Mouse (Mus musculus): ENCODE measurements around the gene Cldnd2. TPM values are rescaled to one million over a fixed set of nuclear protein-coding genes. Genes with fewer than 3 reads are reported as not detected.

Gene Cldnd2
- polyA plus RNA-seq, 1 experiment = not detected

- no peaks in the 10 kb centered on the region for H3K79me2 ChIP-seq (ENCODE audit: control insufficient read depth, insufficient read depth)
- H3K36me3 ChIP-seq (ENCODE audit: control insufficient read depth, insufficient read depth) = no peaks in the 10 kb centered on the region
- no peak for TF ChIP-seq USF1 (IDR thresholded peaks at IDR 0.05; ENCODE audit: low read depth)
- TF ChIP-seq CEBPB (IDR thresholded peaks at IDR 0.05; ENCODE audit: low read depth) = no peak
- no peak for TF ChIP-seq MYOG (IDR thresholded peaks at IDR 0.05; ENCODE audit: control insufficient read depth, extremely low read depth, insufficient read length)
- TF ChIP-seq CTCF (IDR thresholded peaks at IDR 0.05; ENCODE audit: control insufficient read depth, insufficient read depth, insufficient read length) = no peak
- no peak for TF ChIP-seq MYOD1 (IDR thresholded peaks at IDR 0.05; ENCODE audit: control insufficient read depth, insufficient read length, low read depth)
- TF ChIP-seq FOSL1 (IDR thresholded peaks at IDR 0.05; ENCODE audit: insufficient read depth, low read length, poor library complexity, severe bottlenecking) = no peak
- TF ChIP-seq MAX (IDR thresholded peaks at IDR 0.05) = no peak
- no peaks in the 10 kb centered on the region for H3K79me3 ChIP-seq (ENCODE audit: low read depth)
- no peak within 1 kb of the TSS for H3ac ChIP-seq (ENCODE audit: control insufficient read depth, insufficient read length, low read depth)
- H3K27me3 ChIP-seq (ENCODE audit: control insufficient read depth, insufficient read depth, insufficient read length) = no peaks in the 10 kb centered on the region
- no peak within 1 kb of the TSS for H3K4me3 ChIP-seq (ENCODE audit: insufficient read depth, poor library complexity, severe bottlenecking)
These were observed 13.2 kb upstream of the Cldnd2 start, which contains the start of gene Lim2 for GRCm38 (mm10) chr7:43427406-43427805. TSS of gene Lim2 (plus strand) at chr7:43427670.

DNA sequence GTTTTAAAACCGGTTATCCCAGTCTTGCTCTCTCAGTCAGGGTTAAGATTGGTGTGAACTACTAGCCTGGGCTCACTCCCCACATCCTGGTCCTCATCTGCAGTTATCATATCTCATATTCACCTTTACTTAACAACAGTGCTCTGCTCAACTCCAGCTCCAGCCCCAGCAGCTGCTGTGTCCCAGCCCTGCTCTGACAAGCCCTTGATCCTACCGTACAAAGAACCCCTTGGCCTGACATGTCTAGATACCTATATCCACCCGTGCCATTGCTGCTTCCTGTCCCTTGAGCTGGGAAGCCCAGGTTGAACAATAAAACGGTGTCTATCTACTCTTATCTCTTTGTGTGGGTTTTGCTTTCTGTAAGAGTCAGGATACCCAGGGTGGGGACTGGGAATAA, 11.1 kb upstream of the Cldnd2 start:
- no peaks in the 10 kb centered on the region for H3K79me3 ChIP-seq (ENCODE audit: low read depth)
- no peaks in the 10 kb centered on the region for H3K79me2 ChIP-seq (ENCODE audit: control insufficient read depth, insufficient read depth)

GRCm38 (mm10) chr7:43432891-43433290, 7.7 kb upstream of the Cldnd2 start:
- H3ac ChIP-seq (ENCODE audit: control insufficient read depth, insufficient read length, low read depth) = no peak overlapping the region
- no peaks in the 10 kb centered on the region for H3K27me3 ChIP-seq (ENCODE audit: control insufficient read depth, insufficient read depth, insufficient read length)
- H3K36me3 ChIP-seq (ENCODE audit: control insufficient read depth, insufficient read depth) = no peaks in the 10 kb centered on the region
- H3K4me3 ChIP-seq (ENCODE audit: insufficient read depth, poor library complexity, severe bottlenecking) = no peak overlapping the region
- no peaks in the 10 kb centered on the region for H3K79me2 ChIP-seq (ENCODE audit: control insufficient read depth, insufficient read depth)
- no peak for TF ChIP-seq CTCF (IDR thresholded peaks at IDR 0.05; ENCODE audit: control insufficient read depth, insufficient read depth, insufficient read length)
- no peak for TF ChIP-seq MYOD1 (IDR thresholded peaks at IDR 0.05; ENCODE audit: control insufficient read depth, insufficient read length, low read depth)
- TF ChIP-seq CEBPB (IDR thresholded peaks at IDR 0.05; ENCODE audit: low read depth) = no peak
- TF ChIP-seq MAX (IDR thresholded peaks at IDR 0.05) = no peak
- TF ChIP-seq MYOG (IDR thresholded peaks at IDR 0.05; ENCODE audit: control insufficient read depth, extremely low read depth, insufficient read length) = no peak
- no peak for TF ChIP-seq FOSL1 (IDR thresholded peaks at IDR 0.05; ENCODE audit: insufficient read depth, low read length, poor library complexity, severe bottlenecking)
- no peak for TF ChIP-seq USF1 (IDR thresholded peaks at IDR 0.05; ENCODE audit: low read depth)
- H3K79me3 ChIP-seq (ENCODE audit: low read depth) = no peaks in the 10 kb centered on the region

More for the DNA sequence above, 11.1 kb upstream of the Cldnd2 start:
- no peaks in the 10 kb centered on the region for H3K27me3 ChIP-seq (ENCODE audit: control insufficient read depth, insufficient read depth, insufficient read length)
- TF ChIP-seq MAX (IDR thresholded peaks at IDR 0.05) = no peak
- no peak for TF ChIP-seq MYOG (IDR thresholded peaks at IDR 0.05; ENCODE audit: control insufficient read depth, extremely low read depth, insufficient read length)
- no peak for TF ChIP-seq USF1 (IDR thresholded peaks at IDR 0.05; ENCODE audit: low read depth)
- no peak for TF ChIP-seq CEBPB (IDR thresholded peaks at IDR 0.05; ENCODE audit: low read depth)
- TF ChIP-seq CTCF (IDR thresholded peaks at IDR 0.05; ENCODE audit: control insufficient read depth, insufficient read depth, insufficient read length) = no peak
- TF ChIP-seq FOSL1 (IDR thresholded peaks at IDR 0.05; ENCODE audit: insufficient read depth, low read length, poor library complexity, severe bottlenecking) = no peak
- no peak for TF ChIP-seq MYOD1 (IDR thresholded peaks at IDR 0.05; ENCODE audit: control insufficient read depth, insufficient read length, low read depth)
- H3K4me3 ChIP-seq (ENCODE audit: insufficient read depth, poor library complexity, severe bottlenecking) = no peak overlapping the region
- no peak overlapping the region for H3ac ChIP-seq (ENCODE audit: control insufficient read depth, insufficient read length, low read depth)
- no peaks in the 10 kb centered on the region for H3K36me3 ChIP-seq (ENCODE audit: control insufficient read depth, insufficient read depth)

DNA sequence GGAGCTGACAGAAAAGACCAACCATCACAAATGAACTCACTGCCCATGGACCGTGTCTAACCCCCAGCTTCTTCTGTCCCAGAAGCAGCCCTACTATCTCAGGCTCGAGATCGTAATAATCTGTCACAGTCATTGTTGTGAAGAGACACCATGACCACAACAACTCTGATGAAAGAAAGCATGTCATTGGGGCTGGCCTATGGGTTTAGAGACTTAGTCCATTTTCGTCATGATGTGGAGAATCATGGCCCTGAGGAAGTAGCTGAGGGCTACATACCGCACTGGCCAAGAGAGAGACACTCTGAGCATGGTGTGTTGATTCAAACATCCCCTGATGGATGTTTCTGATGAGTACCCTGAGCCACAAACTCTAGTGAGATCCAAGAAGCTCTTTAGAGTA, 5.9 kb upstream of the Cldnd2 start:
- Histone ChIP-seq H3K36me3 (ENCODE audit: control insufficient read depth, insufficient read depth) (no peaks in the 10 kb centered on the region), H3K79me3 (ENCODE audit: low read depth) (no peaks in the 10 kb centered on the region), H3K27me3 (ENCODE audit: control insufficient read depth, insufficient read depth, insufficient read length) (no peaks in the 10 kb centered on the region), H3K4me3 (ENCODE audit: insufficient read depth, poor library complexity, severe bottlenecking) (no peak overlapping the region), H3K79me2 (ENCODE audit: control insufficient read depth, insufficient read depth) (no peaks in the 10 kb centered on the region), H3ac (ENCODE audit: control insufficient read depth, insufficient read length, low read depth) (no peak overlapping the region)
- TF ChIP-seq MYOD1 (IDR thresholded peaks at IDR 0.05; ENCODE audit: control insufficient read depth, insufficient read length, low read depth) (no peak), FOSL1 (IDR thresholded peaks at IDR 0.05; ENCODE audit: insufficient read depth, low read length, poor library complexity, severe bottlenecking) (no peak), CEBPB (IDR thresholded peaks at IDR 0.05; ENCODE audit: low read depth) (no peak), USF1 (IDR thresholded peaks at IDR 0.05; ENCODE audit: low read depth) (no peak), CTCF (IDR thresholded peaks at IDR 0.05; ENCODE audit: control insufficient read depth, insufficient read depth, insufficient read length) (no peak), MYOG (IDR thresholded peaks at IDR 0.05; ENCODE audit: control insufficient read depth, extremely low read depth, insufficient read length) (no peak)

DNA sequence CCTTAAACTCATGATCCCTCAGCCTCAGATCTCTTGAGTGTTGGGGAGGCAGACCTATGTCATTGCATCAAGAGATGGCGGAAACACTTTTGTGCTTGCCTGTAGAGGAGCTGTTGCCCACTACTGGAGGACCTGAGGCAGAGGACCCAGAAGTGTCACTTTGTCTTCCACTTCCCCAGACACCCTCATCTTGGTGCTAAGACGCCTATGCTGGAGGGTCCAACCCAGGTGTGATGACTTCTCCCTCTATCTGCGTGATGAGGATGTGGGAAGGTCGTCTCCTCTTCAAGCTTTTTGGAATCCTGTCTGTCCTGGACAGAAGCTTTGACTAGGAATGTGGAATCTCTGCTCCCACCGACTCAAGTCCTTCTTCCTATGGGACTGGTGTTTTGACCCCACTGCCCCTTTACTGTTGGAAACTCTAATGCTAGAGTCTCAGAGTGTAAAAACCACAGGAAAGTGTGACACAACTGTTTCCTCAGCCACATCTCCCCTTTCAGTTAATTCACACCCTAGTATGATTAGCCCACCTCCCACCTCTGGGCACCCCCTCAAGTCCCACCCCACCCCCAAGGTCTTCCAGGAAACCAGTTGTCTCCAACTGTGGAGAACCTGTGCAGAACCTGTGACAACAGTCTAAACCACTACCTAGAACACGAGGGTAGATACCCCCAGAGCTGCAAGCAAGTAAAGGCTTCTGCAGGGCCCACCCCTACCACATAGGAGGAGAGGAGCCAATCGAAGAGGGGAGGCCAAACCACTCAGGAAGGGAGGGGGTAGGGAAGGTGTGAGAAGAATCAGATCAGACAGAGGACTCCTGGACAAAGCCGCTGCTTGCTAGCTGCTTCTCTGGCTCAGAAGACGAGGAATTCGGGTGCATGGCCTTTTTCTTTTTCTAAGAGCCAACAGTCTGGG, 4.0 kb upstream of the Cldnd2 start, which contains the start of gene Nkg7:
Gene Nkg7 (plus strand): TSS at position 733 of the 915 bp plus-strand sequence.
- H3K27me3 ChIP-seq (ENCODE audit: control insufficient read depth, insufficient read depth, insufficient read length) = no peaks in the 10 kb centered on the region
- H3K4me3 ChIP-seq (ENCODE audit: insufficient read depth, poor library complexity, severe bottlenecking) = no peak within 1 kb of the TSS
- no peak for TF ChIP-seq USF1 (IDR thresholded peaks at IDR 0.05; ENCODE audit: low read depth)
- no peak for TF ChIP-seq CTCF (IDR thresholded peaks at IDR 0.05; ENCODE audit: control insufficient read depth, insufficient read depth, insufficient read length)
- no peak for TF ChIP-seq MAX (IDR thresholded peaks at IDR 0.05)
- no peak for TF ChIP-seq MYOD1 (IDR thresholded peaks at IDR 0.05; ENCODE audit: control insufficient read depth, insufficient read length, low read depth)
- TF ChIP-seq CEBPB (IDR thresholded peaks at IDR 0.05; ENCODE audit: low read depth) = no peak
- no peak for TF ChIP-seq MYOG (IDR thresholded peaks at IDR 0.05; ENCODE audit: control insufficient read depth, extremely low read depth, insufficient read length)
- no peak for TF ChIP-seq FOSL1 (IDR thresholded peaks at IDR 0.05; ENCODE audit: insufficient read depth, low read length, poor library complexity, severe bottlenecking)
- no peaks in the 10 kb centered on the region for H3K36me3 ChIP-seq (ENCODE audit: control insufficient read depth, insufficient read depth)
- no peak within 1 kb of the TSS for H3ac ChIP-seq (ENCODE audit: control insufficient read depth, insufficient read length, low read depth)
- no peaks in the 10 kb centered on the region for H3K79me3 ChIP-seq (ENCODE audit: low read depth)
- H3K79me2 ChIP-seq (ENCODE audit: control insufficient read depth, insufficient read depth) = no peaks in the 10 kb centered on the region

Measured in C2C12 (cell line).